Mouse (Mus musculus) hindbrain, embryonic 12.5 days (tissue): ENCODE results near the gene Nck1. TPM values are rescaled to one million over a fixed set of nuclear protein-coding genes. Genes with fewer than 3 reads are reported as not detected.

Source experiments
- ATAC-seq: fragments of 200-750 bp; cut with Nextera tagmentation; 2 replicates; pipeline ENCODE4 v1.8.0; 2017; ENCODE audit warnings: moderate TSS enrichment; ENCODE audit not compliant: low FRiP score
- H3K27ac ChIP-seq: fragments of 300-500 bp; sonication (generic); 2 replicates; pipeline ENCODE4 v1.5.1; 2016; ENCODE audit warnings: mild to moderate bottlenecking
- H3K27me3 ChIP-seq: fragments of 300-500 bp; sonication (generic); 2 replicates; pipeline ENCODE4 v1.6.1; 2016; ENCODE audit warnings: mild to moderate bottlenecking
- H3K36me3 ChIP-seq: fragments of 300-500 bp; sonication (generic); 2 replicates; pipeline ENCODE4 v1.6.1; 2016; ENCODE audit warnings: mild to moderate bottlenecking
- H3K4me1 ChIP-seq: fragments of 300-500 bp; sonication (generic); 2 replicates; pipeline ENCODE4 v1.6.1; 2016
- H3K4me2 ChIP-seq: fragments of 300-500 bp; sonication (generic); replicated peaks from 2 replicates; pipeline ENCODE4 v1.6.1; 2016; ENCODE audit warnings: mild to moderate bottlenecking
- H3K4me3 ChIP-seq: fragments of 300-500 bp; sonication (generic); 2 replicates; pipeline ENCODE4 v1.5.1; 2016; ENCODE audit warnings: mild to moderate bottlenecking
- H3K9ac ChIP-seq: fragments of 300-500 bp; sonication (generic); 2 replicates; pipeline ENCODE4 v1.6.1; 2016; ENCODE audit warnings: mild to moderate bottlenecking, moderate library complexity
- H3K9me3 ChIP-seq: fragments of 300-500 bp; sonication (generic); replicated peaks from 2 replicates; pipeline ENCODE4 v1.6.1; 2016; ENCODE audit warnings: mild to moderate bottlenecking
- WGBS: fragments of 180-500 bp; shearing (Covaris S2); methylation state at CpG from one replicate; pipeline ENCODE4 v1.1.7; 2016; 5-methylcytosine and 5-hydroxymethylcytosine counted together
- polyA plus RNA-seq: library from polyadenylated mRNA; unstranded; fragments of >200 nt; fragmentation: Nextera tagmentation; extraction: Ambion mirVana; gene quantifications from 2 replicates; pipeline ENCODE4 v1.2.1, GENCODE M21; 2016

Nck1 gene
- polyA plus RNA-seq, 1 experiment from 2014 or later, result 68.5 TPM

GRCm38 (mm10) chr9:100483318-100483717 is 62.6 kb downstream of the Nck1 start:
- Histone ChIP-seq H3K4me3 (no peak overlapping the region), H3K9me3 (no peaks in the 10 kb centered on the region), H3K27me3 (no peaks in the 10 kb centered on the region), H3K36me3 (no peaks in the 10 kb centered on the region), H3K27ac (no peak overlapping the region), H3K4me1 (0 out of 2 replicates have a peak, but pooled peaks cover 3% of the 10 kb centered on the region), H3K4me2 (no peak overlapping the region), H3K9ac (no peak overlapping the region)
- ATAC-seq, result no peak
- WGBS, result 93% methylated on average over 5 of the region's 5 CpGs

- H3K9me3 ChIP-seq, result 0 out of 2 replicates have a peak, but pooled peaks cover 7% of the 10 kb centered on the region
- 87% methylated on average over 6 of the region's 6 CpGs for WGBS
- H3K27ac ChIP-seq, result no peak overlapping the region
- H3K9ac ChIP-seq, result no peak overlapping the region
- ATAC-seq, result no peak
- no peaks in the 10 kb centered on the region for H3K36me3 ChIP-seq
- H3K4me1 ChIP-seq, result 0 out of 2 replicates have a peak, but pooled peaks cover 3% of the 10 kb centered on the region
- no peak overlapping the region for H3K4me3 ChIP-seq
- no peak overlapping the region for H3K4me2 ChIP-seq
- no peaks in the 10 kb centered on the region for H3K27me3 ChIP-seq
Observed at GRCm38 (mm10) chr9:100481626-100482025, 64.3 kb downstream of the Nck1 start.

- H3K9ac ChIP-seq, result no peak overlapping the region
- H3K4me3 ChIP-seq, result no peak overlapping the region
- no peak overlapping the region for H3K4me2 ChIP-seq
- WGBS, result 86% methylated on average over 1 of the region's 1 CpGs
- H3K27ac ChIP-seq, result no peak overlapping the region
- H3K4me1 ChIP-seq, result no peaks in the 10 kb centered on the region
- H3K27me3 ChIP-seq, result no peaks in the 10 kb centered on the region
- 0 out of 2 replicates have a peak, but pooled peaks cover 7% of the 10 kb centered on the region for H3K9me3 ChIP-seq
- no peaks in the 10 kb centered on the region for H3K36me3 ChIP-seq
- ATAC-seq, result no peak
Observed at GRCm38 (mm10) chr9:100474056-100474455, 71.9 kb downstream of the Nck1 start.

GRCm38 (mm10) chr9:100473361-100473760 is 72.6 kb downstream of the Nck1 start:
- no peak overlapping the region for H3K9ac ChIP-seq
- H3K4me1 ChIP-seq, result no peaks in the 10 kb centered on the region
- H3K4me3 ChIP-seq, result no peak overlapping the region
- no peak overlapping the region for H3K4me2 ChIP-seq
- 90% methylated on average over 6 of the region's 6 CpGs for WGBS
- H3K36me3 ChIP-seq, result no peaks in the 10 kb centered on the region
- no peaks in the 10 kb centered on the region for H3K27me3 ChIP-seq
- H3K27ac ChIP-seq, result no peak overlapping the region
- H3K9me3 ChIP-seq, result 0 out of 2 replicates have a peak, but pooled peaks cover 7% of the 10 kb centered on the region
- no peak for ATAC-seq

GRCm38 (mm10) chr9:100472931-100473330 is 73.0 kb downstream of the Nck1 start:
- Histone ChIP-seq H3K4me3 (no peak overlapping the region), H3K36me3 (no peaks in the 10 kb centered on the region), H3K27ac (no peak overlapping the region), H3K4me2 (no peak overlapping the region), H3K4me1 (no peaks in the 10 kb centered on the region), H3K9ac (no peak overlapping the region), H3K27me3 (no peaks in the 10 kb centered on the region), H3K9me3 (0 out of 2 replicates have a peak, but pooled peaks cover 7% of the 10 kb centered on the region)
- ATAC-seq, result no peak
- WGBS, result 95% methylated on average over 8 of the region's 8 CpGs

DNA sequence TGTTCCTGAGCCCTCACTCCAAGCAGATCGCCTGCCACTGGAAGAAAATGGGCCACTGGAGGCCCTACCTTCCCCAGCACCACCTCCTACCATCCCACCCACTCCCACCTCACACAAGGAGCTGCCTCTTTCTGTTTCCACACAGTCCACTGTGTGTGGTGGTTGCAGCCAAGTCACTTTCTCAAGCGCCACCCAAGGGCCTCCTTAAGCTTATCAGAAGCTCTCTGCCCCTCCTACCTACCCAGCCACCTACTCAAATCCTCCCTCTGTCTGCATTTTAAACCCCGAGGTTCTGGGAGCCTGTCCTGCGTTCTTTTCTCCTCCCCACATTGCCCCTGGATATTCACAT is 74.4 kb downstream of the Nck1 start:
- ATAC-seq, result no peak
- H3K4me2 ChIP-seq, result no peak overlapping the region
- 79% methylated on average over 4 of the region's 4 CpGs for WGBS

DNA sequence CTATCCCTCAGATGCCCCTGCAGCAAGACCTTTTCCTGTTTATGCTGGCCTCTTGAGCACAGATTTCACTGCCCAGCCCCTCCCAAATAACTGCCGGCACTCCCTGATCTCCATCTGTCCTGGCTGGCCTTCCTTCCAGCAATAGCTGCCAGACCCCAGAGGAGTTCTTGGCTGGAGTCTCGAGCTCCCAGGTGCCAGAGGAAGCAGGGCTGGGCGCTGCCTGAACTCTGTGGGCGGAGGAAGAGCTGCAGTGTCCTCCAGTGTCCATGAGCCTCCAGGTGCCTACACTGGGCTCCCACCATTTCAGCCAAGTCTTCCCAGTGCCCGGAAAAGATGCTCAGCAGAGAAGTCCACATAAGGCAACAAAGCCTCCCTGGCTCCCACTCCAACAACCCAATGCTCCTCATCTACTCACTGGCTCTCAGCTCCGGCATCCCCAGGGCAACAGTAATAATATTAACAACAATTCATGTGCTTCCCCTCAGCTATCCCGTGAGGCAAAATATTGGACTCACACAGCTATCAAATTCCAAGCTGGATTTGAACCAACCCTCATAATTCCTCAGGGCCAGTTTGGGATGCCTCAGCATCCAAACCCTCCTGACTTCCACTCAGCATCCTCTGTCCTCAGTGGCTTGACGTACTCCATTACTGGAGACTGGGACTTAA is 74.9 kb downstream of the Nck1 start:
- Histone ChIP-seq H3K36me3 (0 out of 2 replicates have a peak, but pooled peaks cover under 1% of the 10 kb centered on the region), H3K9ac (no peak overlapping the region), H3K4me1 (0 out of 2 replicates have a peak, but pooled peaks cover 3% of the 10 kb centered on the region), H3K27ac (no peak overlapping the region), H3K27me3 (no peaks in the 10 kb centered on the region), H3K4me3 (no peak overlapping the region), H3K9me3 (no peaks in the 10 kb centered on the region), H3K4me2 (no peak overlapping the region)
- WGBS, result 74% methylated on average over 8 of the region's 8 CpGs
- ATAC-seq, result no peak

More for the DNA sequence above, 74.4 kb downstream of the Nck1 start:
- no peaks in the 10 kb centered on the region for H3K9me3 ChIP-seq
- H3K4me1 ChIP-seq, result 0 out of 2 replicates have a peak, but pooled peaks cover 3% of the 10 kb centered on the region
- no peak overlapping the region for H3K4me3 ChIP-seq
- H3K36me3 ChIP-seq, result no peaks in the 10 kb centered on the region
- no peak overlapping the region for H3K9ac ChIP-seq
- H3K27me3 ChIP-seq, result no peaks in the 10 kb centered on the region
- no peak overlapping the region for H3K27ac ChIP-seq

- Histone ChIP-seq H3K4me3 (no peak overlapping the region), H3K27me3 (no peaks in the 10 kb centered on the region), H3K36me3 (peaks cover 3% of the 10 kb centered on the region; the same call in 1 of the 2 replicates), H3K9me3 (no peaks in the 10 kb centered on the region), H3K27ac (no peak overlapping the region), H3K9ac (no peak overlapping the region), H3K4me2 (no peak overlapping the region), H3K4me1 (0 out of 2 replicates have a peak, but pooled peaks cover 3% of the 10 kb centered on the region)
- ATAC-seq, result no peak
- WGBS, result 71% methylated on average over 1 of the region's 1 CpGs
Observed at GRCm38 (mm10) chr9:100470228-100470627, 75.7 kb downstream of the Nck1 start.

GRCm38 (mm10) chr9:100469681-100470080 is 76.3 kb downstream of the Nck1 start:
- H3K4me2 ChIP-seq, result no peak overlapping the region
- H3K27me3 ChIP-seq, result no peaks in the 10 kb centered on the region
- H3K4me3 ChIP-seq, result no peak overlapping the region
- H3K4me1 ChIP-seq, result 0 out of 2 replicates have a peak, but pooled peaks cover 3% of the 10 kb centered on the region
- ATAC-seq, result no peak
- WGBS, result 93% methylated on average over 3 of the region's 3 CpGs
- H3K9ac ChIP-seq, result no peak overlapping the region
- H3K36me3 ChIP-seq, result peaks cover 3% of the 10 kb centered on the region; the same call in 1 of the 2 replicates
- no peak overlapping the region for H3K27ac ChIP-seq
- H3K9me3 ChIP-seq, result no peaks in the 10 kb centered on the region

DNA sequence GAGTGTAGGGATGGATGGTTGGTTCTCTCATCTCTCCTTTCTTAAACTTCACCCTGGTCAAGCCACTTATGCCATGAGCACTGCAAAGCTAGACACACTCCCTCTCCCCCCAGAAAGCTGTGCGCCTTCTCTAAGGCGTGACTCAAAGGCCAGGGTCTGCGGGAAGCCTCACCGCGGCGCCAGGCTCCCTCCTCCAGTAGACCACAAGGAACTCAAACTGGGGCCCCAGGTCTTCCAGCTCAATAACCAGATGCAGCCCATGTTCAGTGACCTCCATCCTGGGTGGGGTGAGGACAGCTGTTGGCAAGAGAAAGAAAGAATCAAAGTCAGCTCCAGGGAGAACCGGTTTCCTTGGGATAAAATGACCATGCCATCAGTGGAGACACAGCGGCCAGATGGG is 77.8 kb downstream of the Nck1 start:
- Histone ChIP-seq H3K36me3 (peaks cover 3% of the 10 kb centered on the region; the same call in 1 of the 2 replicates), H3K4me3 (no peak overlapping the region), H3K9me3 (no peaks in the 10 kb centered on the region), H3K9ac (no peak overlapping the region), H3K4me2 (no peak overlapping the region), H3K4me1 (0 out of 2 replicates have a peak, but pooled peaks cover 3% of the 10 kb centered on the region), H3K27me3 (no peaks in the 10 kb centered on the region), H3K27ac (no peak overlapping the region)
- no peak for ATAC-seq
- 94% methylated on average over 8 of the region's 8 CpGs for WGBS

GRCm38 (mm10) chr9:100467653-100468052 is 78.3 kb downstream of the Nck1 start:
- Histone ChIP-seq H3K9me3 (no peaks in the 10 kb centered on the region), H3K4me2 (no peak overlapping the region), H3K9ac (no peak overlapping the region), H3K4me1 (0 out of 2 replicates have a peak, but pooled peaks cover 3% of the 10 kb centered on the region), H3K36me3 (peaks cover 3% of the 10 kb centered on the region; the same call in 1 of the 2 replicates), H3K4me3 (no peak overlapping the region), H3K27me3 (no peaks in the 10 kb centered on the region), H3K27ac (no peak overlapping the region)
- no peak for ATAC-seq
- 80% methylated on average over 7 of the region's 7 CpGs for WGBS

- Histone ChIP-seq H3K36me3 (peaks cover 3% of the 10 kb centered on the region; the same call in 1 of the 2 replicates), H3K4me2 (no peak overlapping the region), H3K9ac (no peak overlapping the region), H3K27me3 (no peaks in the 10 kb centered on the region), H3K4me1 (0 out of 2 replicates have a peak, but pooled peaks cover 3% of the 10 kb centered on the region), H3K27ac (no peak overlapping the region), H3K9me3 (no peaks in the 10 kb centered on the region), H3K4me3 (no peak overlapping the region)
- WGBS, result 94% methylated on average over 3 of the region's 3 CpGs
- ATAC-seq, result no peak
Observed at GRCm38 (mm10) chr9:100466743-100467142, 79.2 kb downstream of the Nck1 start.

DNA sequence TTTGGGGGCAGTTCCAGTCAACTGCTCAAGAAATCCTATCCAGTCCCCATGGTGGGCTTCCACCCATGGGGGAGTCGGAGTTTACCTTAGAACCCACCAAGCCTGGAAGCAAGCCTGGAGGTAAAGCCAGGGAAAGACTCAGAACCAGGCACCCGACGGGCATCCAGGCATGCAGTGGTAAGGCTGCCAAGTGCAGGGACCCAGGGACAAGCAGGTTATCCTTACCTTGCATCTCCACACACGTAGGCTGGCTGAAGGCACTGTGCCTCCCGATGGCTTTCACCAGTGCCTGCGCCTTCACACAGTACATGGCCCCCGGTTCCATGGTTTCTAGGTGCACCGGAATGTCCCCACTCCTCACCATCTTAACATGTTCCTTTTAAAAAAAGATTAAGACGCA is 79.9 kb downstream of the Nck1 start:
- WGBS, result 94% methylated on average over 9 of the region's 9 CpGs
- no peak overlapping the region for H3K4me2 ChIP-seq
- no peak overlapping the region for H3K27ac ChIP-seq
- ATAC-seq, result no peak
- no peaks in the 10 kb centered on the region for H3K9me3 ChIP-seq
- H3K9ac ChIP-seq, result no peak overlapping the region
- peaks cover 3% of the 10 kb centered on the region; the same call in 1 of the 2 replicates for H3K36me3 ChIP-seq
- no peak overlapping the region for H3K4me3 ChIP-seq
- no peaks in the 10 kb centered on the region for H3K27me3 ChIP-seq
- H3K4me1 ChIP-seq, result 0 out of 2 replicates have a peak, but pooled peaks cover 3% of the 10 kb centered on the region
